Mouse (Mus musculus) layer of hippocampus, postnatal 14 days (tissue): ENCODE data around the gene Usp37. TPM values are rescaled to one million over a fixed set of nuclear protein-coding genes. Genes with fewer than 3 reads are reported as not detected.
"Not testable (repeated sequence)": the region's sequence is repeated elsewhere in the genome, so short reads cannot be mapped to it uniquely, and the experiment has no call there.

Source experiments
- DNase-seq, 2 experiments: peaks; one replicate each; pipeline ENCODE4 v3.0.0; 2021 to 2022; ENCODE audit warnings: low spot score in 2 of 2, mixed read lengths in 1 of 2
- long read RNA-seq, 2 experiments: library from polyadenylated mRNA; stranded (forward); transcript quantifications; one replicate each; pipeline ENCODE4 v2.0.0; 2021
- total RNA-seq, 2 experiments: library from RNA; stranded (reverse); gene quantifications; 2 replicates each; pipeline ENCODE4 v1.2.3; 2021

Gene Usp37
- total RNA-seq: 10 to 100 TPM; 21.6 to 21.7 TPM
- long read RNA-seq, experiment 1, partial matches to known transcripts: 1 of 14 reads
- long read RNA-seq, experiment 1, other reads (novel, unspliced or antisense): 13 of 14 reads
- long read RNA-seq, experiment 2, partial matches to known transcripts: 1 of 35 reads
- long read RNA-seq, experiment 2, other reads (novel, unspliced or antisense): 33 of 35 reads

GRCm38 (mm10) chr1:74544184-74544583, at the start of gene Usp37:
TSS of gene Usp37 (minus strand) at chr1:74544284.
- DNase-seq: peak in 1 of 2 experiments; percentile 16

- peak; percentile 97 to 99 for DNase-seq
Measured at GRCm38 (mm10) chr1:74587773-74588445, 43.8 kb upstream of the Usp37 start, which contains the start of the genes Zfp142 and Bcs1l. TSS of gene Zfp142 (minus strand) at chr1:74588246. TSS of gene Bcs1l (plus strand) at chr1:74588289.

GRCm38 (mm10) chr1:74587233-74587772, 43.2 kb upstream of the Usp37 start:
- DNase-seq: no peak

GRCm38 (mm10) chr1:74584616-74585398, 40.7 kb upstream of the Usp37 start:
- DNase-seq: no peak

GRCm38 (mm10) chr1:74582621-74583020, 38.5 kb upstream of the Usp37 start:
- no peak for DNase-seq

DNA sequence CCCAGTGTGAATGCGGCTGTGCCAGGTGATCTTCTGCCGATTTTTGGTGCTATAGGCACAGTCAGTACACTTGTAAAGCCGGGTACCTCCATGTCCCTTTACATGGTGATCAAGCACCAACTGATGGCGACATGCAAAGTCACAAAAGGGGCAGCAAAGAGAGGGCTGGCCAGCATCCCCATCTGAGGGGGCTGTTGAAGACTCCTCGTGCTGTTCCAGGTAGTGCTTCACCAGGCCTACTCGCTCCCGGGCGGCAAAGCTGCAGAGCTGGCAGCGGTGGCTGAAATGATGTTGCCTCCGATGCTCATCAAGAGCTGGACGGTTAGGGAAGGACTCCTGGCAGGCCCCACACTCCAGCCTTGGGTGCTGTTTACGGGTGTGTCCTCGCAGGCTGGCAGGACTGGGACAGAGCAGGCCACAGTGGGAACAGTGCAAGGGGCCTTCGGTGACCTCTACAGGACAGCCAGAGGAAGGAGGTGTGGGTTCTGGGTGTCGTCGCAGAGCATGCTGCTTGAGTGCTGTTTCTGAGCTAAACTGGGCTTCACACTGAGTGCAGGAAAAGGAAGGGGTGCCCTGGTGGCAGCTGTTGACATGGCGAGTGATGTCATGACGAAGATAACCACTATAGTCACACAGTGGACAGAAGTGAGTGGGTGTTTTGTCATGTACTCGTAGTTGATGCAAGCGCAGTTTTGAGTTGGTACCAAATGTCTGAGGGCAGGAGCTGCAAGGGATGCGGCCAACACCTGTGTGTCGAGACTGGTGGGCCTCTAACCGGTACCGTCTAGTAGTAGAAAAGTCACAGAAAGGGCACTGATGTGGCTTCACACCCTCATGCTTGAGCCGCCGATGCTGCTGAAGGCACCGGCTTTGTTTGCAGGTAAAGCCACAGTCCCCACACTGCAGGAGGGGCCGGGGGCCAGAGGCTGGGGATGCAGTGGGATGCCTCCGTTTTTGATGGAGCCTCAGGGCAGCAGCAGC, 25.9 kb upstream of the Usp37 start:
- no peak for DNase-seq

- no peak for DNase-seq
Measured at GRCm38 (mm10) chr1:74565834-74566233, 21.8 kb upstream of the Usp37 start.

DNA sequence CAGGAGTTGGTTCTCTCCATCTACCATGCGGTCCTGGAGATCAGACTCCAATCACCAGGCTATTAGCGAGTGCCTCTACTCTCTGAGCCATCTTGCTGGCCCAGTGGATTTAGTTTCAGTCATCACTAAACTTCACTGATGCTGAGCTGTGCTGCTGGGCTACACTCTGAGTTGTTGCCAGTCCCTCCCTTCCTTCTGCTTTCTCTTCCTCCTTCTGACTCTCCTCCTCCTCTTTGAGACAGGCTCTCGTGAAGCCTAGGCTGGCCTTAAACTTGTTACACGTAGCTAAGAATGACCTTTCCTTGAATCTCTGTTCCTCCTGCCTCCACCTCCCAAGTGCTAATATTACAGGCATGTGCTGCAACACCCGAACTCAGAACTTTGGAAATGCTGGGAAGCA, 15.0 kb upstream of the Usp37 start:
- no peak for DNase-seq

GRCm38 (mm10) chr1:74542451-74542961, 1.6 kb downstream of the Usp37 start, which contains the start of gene Plcd4:
TSS of gene Plcd4 (plus strand) at chr1:74542888.
- peak; percentile 41 to 63 for DNase-seq

- DNase-seq: peak; percentile 52 to 86
Measured at GRCm38 (mm10) chr1:74538650-74539049, 5.4 kb downstream of the Usp37 start.

- no peak for DNase-seq
Measured at GRCm38 (mm10) chr1:74528589-74528988, 15.5 kb downstream of the Usp37 start.

- no peak for DNase-seq
Measured at GRCm38 (mm10) chr1:74524746-74525145, 19.3 kb downstream of the Usp37 start.

- DNase-seq: no peak
Measured at GRCm38 (mm10) chr1:74519875-74520274, 24.2 kb downstream of the Usp37 start.

GRCm38 (mm10) chr1:74512999-74513398, 31.1 kb downstream of the Usp37 start:
- DNase-seq: not testable (repeated sequence)

GRCm38 (mm10) chr1:74511306-74511705, 32.8 kb downstream of the Usp37 start:
- DNase-seq: no peak

DNA sequence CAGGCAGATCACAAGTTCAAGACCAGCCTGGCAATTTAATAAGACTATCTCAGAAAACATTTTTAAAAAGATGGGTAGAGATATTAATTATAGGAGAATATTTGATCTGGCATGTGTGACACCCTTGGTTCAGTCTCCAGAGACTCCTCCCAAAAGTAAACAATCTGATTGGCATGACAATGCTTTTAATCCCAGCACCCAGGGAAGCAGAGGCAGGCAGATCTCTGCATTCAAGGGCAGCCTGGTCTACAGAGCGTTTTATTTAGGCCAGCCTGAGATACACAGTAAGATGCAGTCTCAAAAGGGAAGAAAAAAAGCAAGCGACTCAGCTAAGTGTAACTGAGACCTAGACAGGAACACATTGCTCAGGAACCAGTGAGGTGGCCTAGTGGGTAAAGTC, 36.3 kb downstream of the Usp37 start:
- no peak for DNase-seq

DNA sequence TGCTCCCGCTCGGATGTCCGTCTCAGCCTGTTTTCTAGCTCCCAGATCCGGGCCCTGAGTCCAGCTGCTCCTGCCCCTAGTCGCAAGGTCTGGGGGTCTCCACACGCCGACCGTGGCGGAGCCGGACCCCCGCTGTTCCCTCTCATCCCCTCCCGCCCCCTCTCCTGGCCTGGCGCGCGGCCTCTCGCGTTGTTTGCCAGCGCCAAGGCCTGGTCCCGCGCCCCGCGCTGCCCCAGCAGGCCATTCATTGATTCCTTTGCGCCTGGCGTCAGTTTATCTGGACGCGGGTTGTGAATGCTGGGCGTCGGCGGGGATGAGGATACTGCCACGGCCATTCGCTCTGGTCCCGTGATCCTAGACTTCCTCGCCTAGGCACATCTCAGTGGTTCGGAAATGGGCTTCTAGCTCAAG, 37.6 kb downstream of the Usp37 start:
- no peak for DNase-seq

- peak; percentile 100 for DNase-seq
Measured at GRCm38 (mm10) chr1:74505721-74506464, 38.2 kb downstream of the Usp37 start, which contains the start of gene Cnot9. TSS of gene Cnot9 (plus strand) at chr1:74506058.

DNA sequence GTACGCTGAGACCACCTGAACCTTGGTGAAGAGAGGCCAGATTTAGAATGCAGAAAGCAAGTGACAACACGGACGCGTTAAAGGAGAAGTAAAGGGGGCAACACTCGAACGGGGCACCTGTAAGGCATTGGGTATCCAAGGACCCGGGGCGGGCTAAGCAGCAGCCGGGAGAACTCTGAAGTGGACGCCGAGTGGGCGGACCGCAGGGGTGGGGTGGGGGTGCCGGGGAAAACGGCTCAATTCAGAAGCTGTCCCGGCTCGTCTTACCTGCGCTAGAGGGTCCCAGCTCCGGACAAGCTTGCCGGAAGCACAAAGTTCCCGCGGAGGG, 38.7 kb downstream of the Usp37 start:
- DNase-seq: no peak

DNA sequence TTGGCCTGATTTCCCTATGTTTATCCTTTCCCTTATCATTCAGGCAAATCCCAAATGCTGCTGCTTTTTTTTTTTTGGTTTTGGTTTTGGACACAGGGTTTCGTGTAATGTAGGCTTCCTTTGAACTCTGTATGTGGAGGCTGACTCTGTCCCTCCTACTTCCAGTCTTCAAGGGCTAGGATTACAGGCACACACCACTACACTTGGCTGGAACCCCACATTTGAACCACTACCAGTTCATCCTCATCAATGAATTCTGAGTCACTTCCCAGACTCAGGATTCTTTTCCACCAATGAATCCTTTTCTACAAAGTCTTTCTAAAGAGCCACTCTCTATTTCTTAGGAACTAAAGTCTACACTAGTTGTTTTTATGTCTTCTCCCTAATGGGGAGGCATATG, 43.0 kb downstream of the Usp37 start:
- no peak for DNase-seq
